Mouse (Mus musculus): ENCODE results near the gene Krtap5-1. TPM values are rescaled to one million over a fixed set of nuclear protein-coding genes. Genes with fewer than 3 reads are reported as not detected.
"Not testable (repeated sequence)": the region's sequence is repeated elsewhere in the genome, so short reads cannot be mapped to it uniquely, and the experiment has no call there.

The Krtap5-1 gene
- total and polyA plus RNA-seq, 3 experiments, result not detected

- Histone ChIP-seq H3K9ac (ENCODE audit: control insufficient read depth, low read depth, low read length, poor library complexity, severe bottlenecking) (no peak within 1 kb of the TSS), H3K9me3 (replicated peaks; ENCODE audit: insufficient read depth, low read length) (no peaks in the 10 kb centered on the region), H3K36me3 (ENCODE audit: control insufficient read depth in 1 of 2, insufficient read depth in 2 of 2, low read length in 2 of 2) (no peaks in the 10 kb centered on the region), H3K79me2 (ENCODE audit: control insufficient read depth, insufficient read depth, low read length, poor library complexity) (no peaks in the 10 kb centered on the region), H3K27ac (ENCODE audit: control insufficient read depth, low read depth, low read length) (no peak within 1 kb of the TSS), H3K27me3 (ENCODE audit: control insufficient read depth in 1 of 2, insufficient read depth in 2 of 2, low read length in 2 of 2) (peaks cover 7 to 14% of the 10 kb centered on the region in 2 experiments), H3K4me1 (ENCODE audit: control insufficient read depth in 1 of 2, insufficient read depth in 2 of 2, low read length in 2 of 2) (no peaks in the 10 kb centered on the region), H3K4me3 (ENCODE audit: control insufficient read depth in 1 of 2, insufficient read depth in 1 of 2, low read depth in 2 of 2, low read length in 2 of 2) (no peak within 1 kb of the TSS)
- no peak for DNase-seq (ENCODE audit: low read depth, low spot score)
- TF ChIP-seq POLR2AphosphoS5 (IDR thresholded peaks at IDR 0.05; ENCODE audit: borderline replicate concordance, low read depth, low read length) (no peak), TAL1 (IDR thresholded peaks at IDR 0.05; ENCODE audit: low read length) (no peak), MXI1 (IDR thresholded peaks at IDR 0.05; ENCODE audit: low read depth, low read length) (no peak), KAT2A (conservative IDR thresholded peaks at IDR 0.05; ENCODE audit: low read depth, low read length) (no peak), MYC (IDR thresholded peaks at IDR 0.05; ENCODE audit: low read depth, low read length) (no peak), BHLHE40 (IDR thresholded peaks at IDR 0.05; ENCODE audit: borderline replicate concordance, low read depth, low read length) (no peak), GABPA (IDR thresholded peaks at IDR 0.05; ENCODE audit: low read depth, low read length) (no peak), NRF1 (IDR thresholded peaks at IDR 0.05; ENCODE audit: insufficient read depth, low read depth, low read length, poor library complexity, severe bottlenecking) (no peak), POLR2A (IDR thresholded peaks at IDR 0.05; ENCODE audit: control insufficient read depth in 1 of 2, insufficient read depth in 1 of 2, low read depth in 1 of 2, low read length in 2 of 2, poor library complexity in 1 of 2) (no peak), SIN3A (IDR thresholded peaks at IDR 0.05; ENCODE audit: low read length) (no peak), MYB (IDR thresholded peaks at IDR 0.05; ENCODE audit: low read depth, low read length) (no peak), RAD21 (IDR thresholded peaks at IDR 0.05; ENCODE audit: low read depth, low read length) (no peak), ZC3H11A (IDR thresholded peaks at IDR 0.05; ENCODE audit: low read depth, low read length) (no peak), HCFC1 (IDR thresholded peaks at IDR 0.05; ENCODE audit: low read depth, low read length) (no peak)
Observed at GRCm38 (mm10) chr7:142303249-142303648, 6.3 kb upstream of the Krtap5-1 start, which contains the start of gene Krtap5-4. TSS of gene Krtap5-4 (plus strand) at chr7:142303549.

- H3K27me3 ChIP-seq (ENCODE audit: control insufficient read depth in 1 of 2, insufficient read depth in 2 of 2, low read length in 2 of 2); H3K9ac ChIP-seq (ENCODE audit: control insufficient read depth, low read depth, low read length, poor library complexity, severe bottlenecking); H3K79me2 ChIP-seq (ENCODE audit: control insufficient read depth, insufficient read depth, low read length, poor library complexity); H3K4me1 ChIP-seq (ENCODE audit: control insufficient read depth in 1 of 2, insufficient read depth in 2 of 2, low read length in 2 of 2); H3K4me3 ChIP-seq (ENCODE audit: control insufficient read depth in 1 of 2, insufficient read depth in 1 of 2, low read depth in 2 of 2, low read length in 2 of 2); H3K9me3 ChIP-seq (replicated peaks; ENCODE audit: insufficient read depth, low read length); DNase-seq (ENCODE audit: low read depth, low spot score); H3K36me3 ChIP-seq (ENCODE audit: control insufficient read depth in 1 of 2, insufficient read depth in 2 of 2, low read length in 2 of 2); H3K27ac ChIP-seq (ENCODE audit: control insufficient read depth, low read depth, low read length): not testable (repeated sequence)
Observed at GRCm38 (mm10) chr7:142296108-142296507, 810 bp downstream of the Krtap5-1 start.

- no peaks in the 10 kb centered on the region for H3K4me1 ChIP-seq (ENCODE audit: control insufficient read depth in 1 of 2, insufficient read depth in 2 of 2, low read length in 2 of 2)
- H3K4me3 ChIP-seq (ENCODE audit: control insufficient read depth in 1 of 2, insufficient read depth in 1 of 2, low read depth in 2 of 2, low read length in 2 of 2), result no peak overlapping the region
- TF ChIP-seq ZC3H11A (IDR thresholded peaks at IDR 0.05; ENCODE audit: low read depth, low read length) (no peak), POLR2A (IDR thresholded peaks at IDR 0.05; ENCODE audit: control insufficient read depth in 1 of 2, insufficient read depth in 1 of 2, low read depth in 1 of 2, low read length in 2 of 2, poor library complexity in 1 of 2) (no peak), POLR2AphosphoS2 (IDR thresholded peaks at IDR 0.05; ENCODE audit: low read length) (no peak), MAZ (IDR thresholded peaks at IDR 0.05; ENCODE audit: low read depth, low read length) (no peak), MYC (IDR thresholded peaks at IDR 0.05; ENCODE audit: low read depth, low read length) (no peak), ETS1 (IDR thresholded peaks at IDR 0.05; ENCODE audit: low read depth, low read length) (no peak), SIN3A (IDR thresholded peaks at IDR 0.05; ENCODE audit: low read length) (no peak), TBP (IDR thresholded peaks at IDR 0.05; ENCODE audit: low read depth, low read length) (no peak), BHLHE40 (IDR thresholded peaks at IDR 0.05; ENCODE audit: borderline replicate concordance, low read depth, low read length) (no peak), ZKSCAN1 (IDR thresholded peaks at IDR 0.05; ENCODE audit: low read depth, low read length) (no peak), RAD21 (IDR thresholded peaks at IDR 0.05; ENCODE audit: low read depth, low read length) (no peak), ELF1 (IDR thresholded peaks at IDR 0.05; ENCODE audit: low read depth, low read length) (no peak), HCFC1 (IDR thresholded peaks at IDR 0.05; ENCODE audit: low read depth, low read length) (no peak), UBTF (IDR thresholded peaks at IDR 0.05; ENCODE audit: borderline replicate concordance, insufficient read depth, low read depth, low read length) (no peak)
- no peaks in the 10 kb centered on the region for H3K9me3 ChIP-seq (replicated peaks; ENCODE audit: insufficient read depth, low read length)
- H3K27ac ChIP-seq (ENCODE audit: control insufficient read depth, low read depth, low read length), result no peak overlapping the region
- no peaks in the 10 kb centered on the region for H3K79me2 ChIP-seq (ENCODE audit: control insufficient read depth, insufficient read depth, low read length, poor library complexity)
- H3K27me3 ChIP-seq (ENCODE audit: control insufficient read depth in 1 of 2, insufficient read depth in 2 of 2, low read length in 2 of 2), result peaks cover 0 to 9% of the 10 kb centered on the region in 2 experiments; a peak in 3 of 4 replicates
- DNase-seq (ENCODE audit: low read depth, low spot score), result no peak
- H3K9ac ChIP-seq (ENCODE audit: control insufficient read depth, low read depth, low read length, poor library complexity, severe bottlenecking), result no peak overlapping the region
- H3K36me3 ChIP-seq (ENCODE audit: control insufficient read depth in 1 of 2, insufficient read depth in 2 of 2, low read length in 2 of 2), result no peaks in the 10 kb centered on the region
Observed at GRCm38 (mm10) chr7:142295418-142295817, 1.5 kb downstream of the Krtap5-1 start.
